16 mouse cellular contexts compared by ENCODE assay signal in the genomic region with DNA sequence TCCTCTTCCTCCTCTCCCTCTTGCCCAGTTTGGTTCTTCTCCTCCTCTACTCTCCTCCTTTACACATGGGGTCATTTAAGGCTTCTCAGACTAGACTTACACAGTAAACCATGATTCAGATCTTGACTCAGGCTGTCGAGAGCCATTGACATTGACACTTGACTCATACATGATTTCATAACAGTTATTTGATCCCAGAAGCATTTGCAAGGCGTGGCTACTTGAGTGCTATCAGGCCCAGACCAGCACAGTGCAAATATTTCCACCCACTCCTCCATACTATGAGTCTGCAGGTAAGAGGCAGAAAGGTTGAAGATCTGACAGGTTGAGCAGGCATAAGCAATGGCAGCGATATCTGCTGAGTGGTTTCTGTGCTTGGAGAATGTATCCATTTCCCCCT.
DNase-seq lines count a peak whose midpoint lies in the region; ATAC-seq and TF ChIP-seq lines count a peak whose summit lies in the region.
"Had no signal": no experiment of that assay in that cellular context is flagged by ENCODE, and none has a peak within 500 bp of the region (broad histone marks: within the 10 kb centered on the region; RNA-seq: fewer than 3 reads in every experiment).

No protein-coding gene starts in this region.

- ATAC-seq in intestine, postnatal 0 days, result peak; percentile 69; the same call in 1 of the 2 replicates
- no peak for ATAC-seq in midbrain, embryonic 13.5 days
- no peak for ATAC-seq in CD4-positive, CD25-positive, alpha-beta regulatory T cell, adult 4 months
- ATAC-seq: forebrain, embryonic 14.5 days had no signal

- no peak overlapping the region for H3K27ac ChIP-seq in intestine, postnatal 0 days (ENCODE audit: low read depth, low read length)
- no peak overlapping the region for H3K27ac ChIP-seq in midbrain, embryonic 13.5 days
- H3K27ac ChIP-seq: hindbrain, embryonic 15.5 days; kidney, postnatal 0 days; limb, embryonic 12.5 days; midbrain, embryonic 10.5 days; neural tube, embryonic 13.5 days had no signal

- no peak overlapping the region for H3K9ac ChIP-seq in intestine, postnatal 0 days (ENCODE audit: low read depth, low read length)
- H3K9ac ChIP-seq in midbrain, embryonic 13.5 days (replicated peaks), result no peak overlapping the region
- H3K9ac ChIP-seq: hindbrain, embryonic 15.5 days; limb, embryonic 12.5 days; neural tube, embryonic 13.5 days had no signal

- no peak overlapping the region for H3K4me2 ChIP-seq in intestine, postnatal 0 days (replicated peaks; ENCODE audit: low read depth)
- no peak overlapping the region for H3K4me2 ChIP-seq in midbrain, embryonic 13.5 days (replicated peaks)
- H3K4me2 ChIP-seq: hindbrain, embryonic 15.5 days; limb, embryonic 12.5 days; neural tube, embryonic 13.5 days had no signal

- no peak overlapping the region for H3K4me3 ChIP-seq in intestine, postnatal 0 days (ENCODE audit: low read depth, low read length)
- no peak overlapping the region for H3K4me3 ChIP-seq in midbrain, embryonic 13.5 days (replicated peaks)
- H3K4me3 ChIP-seq: hindbrain, embryonic 15.5 days; limb, embryonic 12.5 days; midbrain, embryonic 10.5 days; neural tube, embryonic 13.5 days had no signal

- TF ChIP-seq CTCF in intestine, postnatal 0 days (IDR thresholded peaks at IDR 0.05; ENCODE audit: low read depth), result no peak

- H3K4me1 ChIP-seq in intestine, postnatal 0 days (replicated peaks; ENCODE audit: control insufficient read depth, insufficient read depth, low read length), result 0 out of 2 replicates have a peak, but pooled peaks cover 3% of the 10 kb centered on the region
- no peaks in the 10 kb centered on the region for H3K4me1 ChIP-seq in midbrain, embryonic 13.5 days (replicated peaks)
- H3K4me1 ChIP-seq: hindbrain, embryonic 15.5 days; neural tube, embryonic 13.5 days had no signal

- DNase-seq in 416B (ENCODE audit: low read depth), result peak; percentile 49
- peak; percentile 24 for DNase-seq in Muller cell, postnatal 12 days (ENCODE audit: inconsistent ontology term)
- DNase-seq in lung, postnatal 36 days, result peak; percentile 91
- DNase-seq in kidney, adult 8-10 months, result no peak
- DNase-seq: cerebellum, adult 2 months; gastrocnemius, postnatal 14 days; layer of hippocampus, postnatal 36 days had no signal

- no peaks in the 10 kb centered on the region for H3K27me3 ChIP-seq in intestine, postnatal 0 days (replicated peaks; ENCODE audit: control insufficient read depth, insufficient read depth, low read length)
- no peaks in the 10 kb centered on the region for H3K27me3 ChIP-seq in midbrain, embryonic 13.5 days
- H3K27me3 ChIP-seq: hindbrain, embryonic 15.5 days; limb, embryonic 12.5 days; neural tube, embryonic 13.5 days had no signal

- H3K9me3 ChIP-seq in intestine, postnatal 0 days (ENCODE audit: control insufficient read depth), result no peaks in the 10 kb centered on the region
- H3K9me3 ChIP-seq in midbrain, embryonic 13.5 days, result no peaks in the 10 kb centered on the region
- H3K9me3 ChIP-seq: hindbrain, embryonic 15.5 days; limb, embryonic 12.5 days; midbrain, embryonic 10.5 days; neural tube, embryonic 13.5 days had no signal

- WGBS in intestine, postnatal 0 days, result 51% methylated on average over 3 of the region's 3 CpGs
- WGBS in midbrain, embryonic 13.5 days, result 91% methylated on average over 3 of the region's 3 CpGs

- H3K36me3 ChIP-seq in intestine, postnatal 0 days (ENCODE audit: control insufficient read depth, insufficient read depth), result no peaks in the 10 kb centered on the region
- H3K36me3 ChIP-seq in midbrain, embryonic 13.5 days, result no peaks in the 10 kb centered on the region
- H3K36me3 ChIP-seq: hindbrain, embryonic 15.5 days; limb, embryonic 12.5 days; midbrain, embryonic 10.5 days; neural tube, embryonic 13.5 days had no signal

Comparison
In these comparisons a context has a peak if more than half of its experiments do, and no peak if none do; other contexts are left out.
1. DNase-seq: peak in 416B (single experiment), Muller cell, postnatal 12 days (single experiment) and lung, postnatal 36 days (single experiment); none in kidney, adult 8-10 months (0 of 2).